Mouse (Mus musculus): ENCODE data around the gene Ccdc15. TPM values are rescaled to one million over a fixed set of nuclear protein-coding genes. Genes with fewer than 3 reads are reported as not detected.
A peak's percentile ranks its signal among the peaks of the same experiment; 100 is the strongest.

Gene Ccdc15
- 8.3 and 8.8 TPM in 2 replicates for polyA plus RNA-seq (2016; fragmentation: Nextera tagmentation; extraction: Ambion mirVana)

- Histone ChIP-seq H3K4me3 (peak within 1 kb of the TSS; percentile 77), H3K9me3 (replicated peaks) (no peaks in the 10 kb centered on the region), H3K36me3 (no peaks in the 10 kb centered on the region), H3K27me3 (ENCODE audit: low read depth, poor library complexity, severe bottlenecking) (no peaks in the 10 kb centered on the region), H3K27ac (peak within 1 kb of the TSS; percentile 94), H3K4me1 (peaks cover 5% of the 10 kb centered on the region; the same call in 1 of the 2 replicates)
- peak; percentile 99 for DNase-seq (ENCODE audit: low spot score)
- under 1% methylated on average over 41 of the region's 41 CpGs for WGBS
These were observed at the start of gene Ccdc15 for GRCm38 (mm10) chr9:37347988-37348642. Gene Ccdc15 (minus strand): TSS chr9:37348432.

- 73% methylated on average over 8 of the region's 8 CpGs for WGBS
- no peak for DNase-seq (ENCODE audit: low spot score)
- no peaks in the 10 kb centered on the region for H3K9me3 ChIP-seq (replicated peaks)
These were observed 45.4 kb upstream of the Ccdc15 start for GRCm38 (mm10) chr9:37393482-37394131.

GRCm38 (mm10) chr9:37392071-37392470 lies 43.8 kb upstream of the Ccdc15 start:
- H3K27me3 ChIP-seq (ENCODE audit: low read depth, poor library complexity, severe bottlenecking) = 0 out of 2 replicates have a peak, but pooled peaks cover 2% of the 10 kb centered on the region
- no peaks in the 10 kb centered on the region for H3K4me1 ChIP-seq
- 69% methylated on average over 2 of the region's 2 CpGs for WGBS
- no peak overlapping the region for H3K4me3 ChIP-seq
- H3K27ac ChIP-seq = no peak overlapping the region
- no peak for DNase-seq (ENCODE audit: low spot score)
- H3K36me3 ChIP-seq = no peaks in the 10 kb centered on the region
- no peaks in the 10 kb centered on the region for H3K9me3 ChIP-seq (replicated peaks)

More at GRCm38 (mm10) chr9:37393482-37394131, 45.4 kb upstream of the Ccdc15 start:
- H3K27ac ChIP-seq = no peak overlapping the region
- H3K4me1 ChIP-seq = no peaks in the 10 kb centered on the region
- no peaks in the 10 kb centered on the region for H3K36me3 ChIP-seq
- no peaks in the 10 kb centered on the region for H3K27me3 ChIP-seq (ENCODE audit: low read depth, poor library complexity, severe bottlenecking)
- no peak overlapping the region for H3K4me3 ChIP-seq

GRCm38 (mm10) chr9:37390891-37391290 lies 42.7 kb upstream of the Ccdc15 start:
- Histone ChIP-seq H3K27me3 (ENCODE audit: low read depth, poor library complexity, severe bottlenecking) (peaks cover 12% of the 10 kb centered on the region), H3K4me1 (no peaks in the 10 kb centered on the region)
- WGBS = 79% methylated on average over 2 of the region's 2 CpGs

GRCm38 (mm10) chr9:37384284-37385182 lies 36.3 kb upstream of the Ccdc15 start:
- Histone ChIP-seq H3K36me3 (no peaks in the 10 kb centered on the region), H3K4me3 (peak overlapping the region; percentile 57), H3K9me3 (replicated peaks) (no peaks in the 10 kb centered on the region), H3K27ac (peak overlapping the region; percentile 73), H3K4me1 (peaks cover 11% of the 10 kb centered on the region; the same call in 1 of the 2 replicates), H3K27me3 (ENCODE audit: low read depth, poor library complexity, severe bottlenecking) (peaks cover 51% of the 10 kb centered on the region)
- 12% methylated on average over 54 of the region's 54 CpGs for WGBS
- peak; percentile 73 for DNase-seq (ENCODE audit: low spot score)

More at GRCm38 (mm10) chr9:37390891-37391290, 42.7 kb upstream of the Ccdc15 start:
- DNase-seq (ENCODE audit: low spot score) = no peak
- H3K36me3 ChIP-seq = no peaks in the 10 kb centered on the region
- no peaks in the 10 kb centered on the region for H3K9me3 ChIP-seq (replicated peaks)
- no peak overlapping the region for H3K27ac ChIP-seq
- no peak overlapping the region for H3K4me3 ChIP-seq

GRCm38 (mm10) chr9:37383161-37383560 lies 34.9 kb upstream of the Ccdc15 start:
- DNase-seq (ENCODE audit: low spot score) = no peak
- H3K4me3 ChIP-seq = no peak overlapping the region
- peaks cover 11% of the 10 kb centered on the region; the same call in 1 of the 2 replicates for H3K4me1 ChIP-seq
- no peak overlapping the region for H3K27ac ChIP-seq
- WGBS = 88% methylated on average over 6 of the region's 6 CpGs
- no peaks in the 10 kb centered on the region for H3K36me3 ChIP-seq
- H3K27me3 ChIP-seq (ENCODE audit: low read depth, poor library complexity, severe bottlenecking) = peaks cover 51% of the 10 kb centered on the region
- H3K9me3 ChIP-seq (replicated peaks) = no peaks in the 10 kb centered on the region

- DNase-seq (ENCODE audit: low spot score) = no peak
- Histone ChIP-seq H3K9me3 (replicated peaks) (no peaks in the 10 kb centered on the region), H3K27ac (no peak overlapping the region), H3K4me1 (no peaks in the 10 kb centered on the region), H3K4me3 (no peak overlapping the region), H3K27me3 (ENCODE audit: low read depth, poor library complexity, severe bottlenecking) (no peaks in the 10 kb centered on the region), H3K36me3 (no peaks in the 10 kb centered on the region)
- 90% methylated on average over 5 of the region's 5 CpGs for WGBS
These were observed 27.5 kb upstream of the Ccdc15 start for GRCm38 (mm10) chr9:37375718-37376117.

GRCm38 (mm10) chr9:37371232-37371801 lies 23.1 kb upstream of the Ccdc15 start:
- Histone ChIP-seq H3K4me3 (no peak overlapping the region), H3K27ac (no peak overlapping the region), H3K4me1 (no peaks in the 10 kb centered on the region), H3K27me3 (ENCODE audit: low read depth, poor library complexity, severe bottlenecking) (no peaks in the 10 kb centered on the region), H3K9me3 (replicated peaks) (no peaks in the 10 kb centered on the region), H3K36me3 (no peaks in the 10 kb centered on the region)
- DNase-seq (ENCODE audit: low spot score) = no peak
- WGBS = 84% methylated on average over 7 of the region's 7 CpGs

GRCm38 (mm10) chr9:37368860-37369259 lies 20.6 kb upstream of the Ccdc15 start:
- no peak for DNase-seq (ENCODE audit: low spot score)
- no peaks in the 10 kb centered on the region for H3K4me1 ChIP-seq
- no peaks in the 10 kb centered on the region for H3K36me3 ChIP-seq
- H3K27me3 ChIP-seq (ENCODE audit: low read depth, poor library complexity, severe bottlenecking) = no peaks in the 10 kb centered on the region
- 78% methylated on average over 8 of the region's 8 CpGs for WGBS
- H3K9me3 ChIP-seq (replicated peaks) = no peaks in the 10 kb centered on the region
- H3K27ac ChIP-seq = no peak overlapping the region
- no peak overlapping the region for H3K4me3 ChIP-seq

GRCm38 (mm10) chr9:37368081-37368830 lies 20.0 kb upstream of the Ccdc15 start:
- WGBS = 80% methylated on average over 11 of the region's 11 CpGs
- Histone ChIP-seq H3K4me1 (no peaks in the 10 kb centered on the region), H3K27me3 (ENCODE audit: low read depth, poor library complexity, severe bottlenecking) (no peaks in the 10 kb centered on the region), H3K27ac (no peak overlapping the region), H3K4me3 (no peak overlapping the region), H3K9me3 (replicated peaks) (no peaks in the 10 kb centered on the region), H3K36me3 (no peaks in the 10 kb centered on the region)
- DNase-seq (ENCODE audit: low spot score) = no peak

- no peak for DNase-seq (ENCODE audit: low spot score)
- Histone ChIP-seq H3K4me3 (no peak within 1 kb of the TSS), H3K4me1 (no peaks in the 10 kb centered on the region), H3K27me3 (ENCODE audit: low read depth, poor library complexity, severe bottlenecking) (no peaks in the 10 kb centered on the region), H3K9me3 (replicated peaks) (no peaks in the 10 kb centered on the region), H3K27ac (no peak within 1 kb of the TSS), H3K36me3 (no peaks in the 10 kb centered on the region)
- 84% methylated on average over 17 of the region's 17 CpGs for WGBS
These were observed 19.3 kb upstream of the Ccdc15 start, which contains the start of gene Hepacam for GRCm38 (mm10) chr9:37367301-37368080. Gene Hepacam (plus strand): TSS chr9:37367351.
